Mouse (Mus musculus) kidney, postnatal 0 days (tissue): ENCODE results near the gene 1700057G04Rik. TPM values are rescaled to one million over a fixed set of nuclear protein-coding genes. Genes with fewer than 3 reads are reported as not detected.
A peak's percentile ranks its signal among the peaks of the same experiment; 100 is the strongest.

Experiments
- ATAC-seq: fragments of 200-750 bp; cut with Nextera tagmentation; replicated peaks from 2 replicates; pipeline ENCODE4 v1.8.0; 2017; ENCODE audit warnings: low read depth, moderate number of reproducible peaks, moderate TSS enrichment, moderate library complexity; ENCODE audit not compliant: low FRiP score
- DNase-seq: peaks from one replicate; pipeline ENCODE4 v3.0.0-alpha.2; 2016; ENCODE audit warnings: low spot score
- H3K27ac ChIP-seq: fragments of 300-500 bp; sonication (generic); 2 replicates; pipeline ENCODE4 v1.5.1; 2014; ENCODE audit warnings: mild to moderate bottlenecking
- H3K27me3 ChIP-seq: fragments of 300-500 bp; sonication (generic); 2 replicates; pipeline ENCODE4 v1.6.1; 2014; ENCODE audit warnings: low read length, mixed read lengths; ENCODE audit not compliant: insufficient read depth
- H3K36me3 ChIP-seq: fragments of 300-500 bp; sonication (generic); 2 replicates; pipeline ENCODE4 v1.6.1; 2014; ENCODE audit warnings: low read length, mixed read lengths; ENCODE audit not compliant: insufficient read depth
- H3K4me1 ChIP-seq: fragments of 300-500 bp; sonication (generic); replicated peaks from 2 replicates; pipeline ENCODE4 v1.6.1; 2014; ENCODE audit warnings: antibody characterized with exemption, low read length, mixed read lengths; ENCODE audit not compliant: insufficient read depth
- H3K4me2 ChIP-seq: fragments of 300-500 bp; sonication (generic); 2 replicates; pipeline ENCODE4 v1.6.1; 2014; ENCODE audit warnings: mild to moderate bottlenecking, low read length, moderate library complexity, mixed read lengths
- H3K4me3 ChIP-seq: fragments of 300-500 bp; sonication (generic); replicated peaks from 2 replicates; pipeline ENCODE4 v1.5.1; 2014; ENCODE audit warnings: low read depth, low read length
- H3K9ac ChIP-seq: fragments of 300-500 bp; sonication (generic); 2 replicates; pipeline ENCODE4 v1.6.1; 2014; ENCODE audit warnings: low read depth, low read length
- H3K9me3 ChIP-seq: fragments of 300-500 bp; sonication (generic); replicated peaks from 2 replicates; pipeline ENCODE4 v1.6.1; 2016; ENCODE audit warnings: low read length, inconsistent platforms, mixed read lengths
- CTCF ChIP-seq: IDR thresholded peaks from 2 replicates; pipeline ENCODE4 v1.5.1; 2016; ENCODE audit warnings: antibody characterized with exemption, low read depth, mild to moderate bottlenecking, moderate library complexity
- WGBS: fragments of 180-500 bp; shearing (Covaris S2); extraction: QIAGEN DNeasy Blood & Tissue Kit; methylation state at CpG from one replicate; pipeline ENCODE4 v1.1.7; 2014; 5-methylcytosine and 5-hydroxymethylcytosine counted together
- polyA plus RNA-seq: library from polyadenylated mRNA; unstranded; fragments of >200 nt; fragmentation: Nextera tagmentation; extraction: Ambion mirVana; gene quantifications from 2 replicates; pipeline ENCODE4 v1.2.1, GENCODE M21; 2015

Gene 1700057G04Rik
- polyA plus RNA-seq, 1 experiment from 2014 or later, result 0.30 TPM

DNA sequence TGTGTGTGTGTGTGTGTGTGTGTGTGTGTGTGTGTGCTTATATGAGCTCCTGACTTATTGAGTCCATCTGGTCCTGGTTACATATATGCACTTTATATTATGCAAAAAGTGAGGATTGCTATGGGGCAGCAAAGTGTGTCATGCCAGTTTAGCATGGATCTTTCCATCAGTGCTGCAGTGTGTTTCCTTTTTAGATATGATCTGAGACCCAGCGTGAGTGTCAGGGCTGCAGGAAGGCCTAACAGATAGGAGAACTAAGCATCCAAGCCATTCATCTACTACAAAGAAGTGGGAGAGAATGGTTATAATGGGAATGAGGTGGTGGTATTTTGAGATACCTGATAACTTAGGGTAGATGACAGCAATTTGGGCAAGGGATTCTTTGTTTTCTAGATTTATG lies 29.1 kb upstream of the 1700057G04Rik start:
- peaks cover 8% of the 10 kb centered on the region for H3K4me1 ChIP-seq
- 57% methylated on average over 1 of the region's 1 CpGs for WGBS
- H3K27me3 ChIP-seq, result no peaks in the 10 kb centered on the region
- TF ChIP-seq CTCF, result no peak
- ATAC-seq (no peak), DNase-seq (no peak)
- H3K9me3 ChIP-seq, result no peaks in the 10 kb centered on the region
- H3K27ac ChIP-seq, result no peak overlapping the region
- no peak overlapping the region for H3K9ac ChIP-seq
- H3K4me3 ChIP-seq, result no peak overlapping the region
- no peak overlapping the region for H3K4me2 ChIP-seq
- no peaks in the 10 kb centered on the region for H3K36me3 ChIP-seq

GRCm38 (mm10) chr9:92282563-92283171 lies 26.5 kb upstream of the 1700057G04Rik start:
- H3K36me3 ChIP-seq, result no peaks in the 10 kb centered on the region
- H3K9me3 ChIP-seq, result no peaks in the 10 kb centered on the region
- WGBS, result 44% methylated on average over 7 of the region's 7 CpGs

GRCm38 (mm10) chr9:92289675-92290074 lies 19.5 kb upstream of the 1700057G04Rik start:
- Histone ChIP-seq H3K4me3 (no peak overlapping the region), H3K36me3 (no peaks in the 10 kb centered on the region), H3K9me3 (no peaks in the 10 kb centered on the region), H3K4me1 (no peaks in the 10 kb centered on the region), H3K4me2 (no peak overlapping the region), H3K9ac (no peak overlapping the region), H3K27me3 (no peaks in the 10 kb centered on the region), H3K27ac (no peak overlapping the region)
- no peak for TF ChIP-seq CTCF
- DNase-seq (no peak), ATAC-seq (no peak)
- WGBS, result 71% methylated on average over 3 of the region's 3 CpGs

More at GRCm38 (mm10) chr9:92282563-92283171, 26.5 kb upstream of the 1700057G04Rik start:
- H3K9ac ChIP-seq, result no peak overlapping the region
- no peak for DNase-seq
- H3K4me3 ChIP-seq, result no peak overlapping the region
- H3K27me3 ChIP-seq, result no peaks in the 10 kb centered on the region
- no peak for ATAC-seq
- H3K27ac ChIP-seq, result no peak overlapping the region
- no peaks in the 10 kb centered on the region for H3K4me1 ChIP-seq
- TF ChIP-seq CTCF, result no peak
- no peak overlapping the region for H3K4me2 ChIP-seq

- Histone ChIP-seq H3K9ac (no peak overlapping the region), H3K4me2 (no peak overlapping the region), H3K27me3 (no peaks in the 10 kb centered on the region), H3K4me3 (no peak overlapping the region), H3K27ac (0 out of 2 replicates have a peak overlapping the region, but pooled peaks have one; percentile 55), H3K9me3 (no peaks in the 10 kb centered on the region), H3K36me3 (no peaks in the 10 kb centered on the region), H3K4me1 (no peaks in the 10 kb centered on the region)
- no peak for TF ChIP-seq CTCF
- ATAC-seq (peak; percentile 97), DNase-seq (peak; percentile 83)
- WGBS, result 33% methylated on average over 2 of the region's 2 CpGs
Observed at GRCm38 (mm10) chr9:92292169-92292568, 17.0 kb upstream of the 1700057G04Rik start.

GRCm38 (mm10) chr9:92292922-92293321 lies 16.3 kb upstream of the 1700057G04Rik start:
- no peaks in the 10 kb centered on the region for H3K4me1 ChIP-seq
- H3K4me3 ChIP-seq, result no peak overlapping the region
- H3K27me3 ChIP-seq, result no peaks in the 10 kb centered on the region
- no peak overlapping the region for H3K4me2 ChIP-seq
- DNase-seq, result no peak
- no peak for ATAC-seq
- H3K27ac ChIP-seq, result peak overlapping the region; percentile 20
- H3K9ac ChIP-seq, result no peak overlapping the region
- TF ChIP-seq CTCF, result no peak
- 25% methylated on average over 3 of the region's 3 CpGs for WGBS
- no peaks in the 10 kb centered on the region for H3K9me3 ChIP-seq
- H3K36me3 ChIP-seq, result no peaks in the 10 kb centered on the region

DNA sequence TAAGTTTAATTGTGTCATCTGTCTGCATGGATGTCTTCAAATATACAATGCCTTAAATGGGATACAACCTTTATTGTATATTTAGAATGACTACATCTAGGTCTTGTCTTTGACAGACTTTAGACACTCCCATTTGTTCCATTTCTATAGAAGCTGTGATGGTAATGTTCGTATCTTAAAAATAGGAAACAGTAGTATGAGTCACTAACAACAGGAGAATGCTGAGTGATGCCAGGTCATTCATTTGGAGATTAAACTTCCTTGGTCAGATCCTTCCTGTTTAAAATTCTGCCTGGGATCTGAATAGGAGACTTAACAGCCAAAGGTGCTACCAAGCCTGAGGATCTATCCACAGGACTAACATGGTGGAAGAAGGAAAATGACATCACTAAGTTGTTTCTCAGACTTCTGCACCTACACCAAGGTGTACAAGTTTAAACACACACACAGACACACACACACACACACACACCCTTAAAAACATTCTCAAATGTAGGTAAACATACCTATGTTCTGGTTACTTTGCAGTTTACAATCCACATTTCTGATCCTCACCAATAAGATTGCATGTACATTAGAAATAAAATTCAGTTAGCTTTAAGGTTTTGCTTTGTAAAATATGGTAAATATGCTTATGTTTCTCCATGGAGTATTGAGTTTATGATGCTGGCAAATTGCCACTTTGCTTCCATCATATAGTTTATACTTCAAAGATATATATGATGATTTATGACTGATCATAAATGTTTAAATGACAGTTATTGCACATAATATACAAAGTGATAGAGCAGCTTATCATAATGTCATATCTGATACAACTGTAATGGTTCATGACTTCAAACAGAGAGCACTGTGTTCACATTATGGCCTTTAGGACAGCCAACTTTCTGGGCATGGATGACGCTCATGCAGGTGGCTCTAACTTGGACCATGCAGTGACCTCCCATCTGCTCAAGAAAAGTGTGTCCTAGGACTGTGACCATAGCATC lies 15.3 kb upstream of the 1700057G04Rik start:
- Histone ChIP-seq H3K27ac (no peak overlapping the region), H3K9me3 (no peaks in the 10 kb centered on the region), H3K4me3 (no peak overlapping the region), H3K27me3 (no peaks in the 10 kb centered on the region), H3K36me3 (no peaks in the 10 kb centered on the region), H3K9ac (no peak overlapping the region), H3K4me2 (no peak overlapping the region), H3K4me1 (no peaks in the 10 kb centered on the region)
- ATAC-seq (no peak), DNase-seq (no peak)
- TF ChIP-seq CTCF, result no peak
- WGBS, result 80% methylated on average over 2 of the region's 2 CpGs
